Mouse (Mus musculus) hindbrain, embryonic 16.5 days (tissue): ENCODE data around the gene Psmb5. TPM values are rescaled to one million over a fixed set of nuclear protein-coding genes. Genes with fewer than 3 reads are reported as not detected.
A peak's percentile ranks its signal among the peaks of the same experiment; 100 is the strongest.

Experiments used
- ATAC-seq: fragments of 200-750 bp; cut with Nextera tagmentation; 2 replicates; pipeline ENCODE4 v1.8.0; 2017; ENCODE audit warnings: moderate TSS enrichment, moderate library complexity
- H3K27ac ChIP-seq: fragments of 300-500 bp; sonication (generic); 2 replicates; pipeline ENCODE4 v1.5.1; 2014; ENCODE audit warnings: low read depth, mild to moderate bottlenecking, control low read depth, low read length, moderate library complexity
- H3K27me3 ChIP-seq: fragments of 300-500 bp; sonication (generic); replicated peaks from 2 replicates; pipeline ENCODE4 v1.6.1; 2014; ENCODE audit warnings: low read length; ENCODE audit not compliant: control insufficient read depth, insufficient read depth
- H3K36me3 ChIP-seq: fragments of 300-500 bp; sonication (generic); 2 replicates; pipeline ENCODE4 v1.6.1; 2014; ENCODE audit warnings: mild to moderate bottlenecking, low read length, moderate library complexity, mixed read lengths; ENCODE audit not compliant: control insufficient read depth, insufficient read depth
- H3K4me1 ChIP-seq: fragments of 300-500 bp; sonication (generic); 2 replicates; pipeline ENCODE4 v1.6.1; 2014; ENCODE audit warnings: low read depth, low read length; ENCODE audit not compliant: control insufficient read depth, insufficient read depth
- H3K4me2 ChIP-seq: fragments of 300-500 bp; sonication (generic); 2 replicates; pipeline ENCODE4 v1.6.1; 2014; ENCODE audit warnings: mild to moderate bottlenecking, low read length, control low read depth, moderate library complexity
- H3K4me3 ChIP-seq: fragments of 300-500 bp; sonication (generic); 2 replicates; pipeline ENCODE4 v1.5.1; 2014; ENCODE audit warnings: mild to moderate bottlenecking, low read length, control low read depth, moderate library complexity
- H3K9ac ChIP-seq: fragments of 300-500 bp; sonication (generic); 2 replicates; pipeline ENCODE4 v1.6.1; 2014; ENCODE audit warnings: low read depth, mild to moderate bottlenecking, control low read depth, low read length, moderate library complexity
- H3K9me3 ChIP-seq: fragments of 300-500 bp; sonication (generic); 2 replicates; pipeline ENCODE4 v1.6.1; 2014; ENCODE audit warnings: mild to moderate bottlenecking, low read length, moderate library complexity; ENCODE audit not compliant: control insufficient read depth
- WGBS: fragments of 180-500 bp; shearing (Covaris S2); extraction: QIAGEN DNeasy Blood & Tissue Kit; methylation state at CpG from one replicate; pipeline ENCODE4 v1.1.7; 2014; 5-methylcytosine and 5-hydroxymethylcytosine counted together
- polyA plus RNA-seq: library from polyadenylated mRNA; unstranded; fragments of >200 nt; fragmentation: Nextera tagmentation; extraction: Ambion mirVana; gene quantifications from 2 replicates; pipeline ENCODE4 v1.2.1, GENCODE M21; 2015

The Psmb5 gene
- polyA plus RNA-seq, 1 experiment from 2014 or later: 467 TPM

- no peak for ATAC-seq
Observed at GRCm38 (mm10) chr14:54636954-54637353, 19.1 kb upstream of the Psmb5 start.

GRCm38 (mm10) chr14:54634182-54634581 lies 16.4 kb upstream of the Psmb5 start:
- Histone ChIP-seq H3K4me2 (no peak overlapping the region), H3K36me3 (peaks cover 26% of the 10 kb centered on the region), H3K9ac (no peak overlapping the region), H3K27me3 (no peaks in the 10 kb centered on the region), H3K9me3 (no peaks in the 10 kb centered on the region), H3K27ac (no peak overlapping the region), H3K4me3 (no peak overlapping the region), H3K4me1 (peaks cover under 1% of the 10 kb centered on the region)
- 87% methylated on average over 4 of the region's 4 CpGs for WGBS
- no peak for ATAC-seq

More at GRCm38 (mm10) chr14:54636954-54637353, 19.1 kb upstream of the Psmb5 start:
- Histone ChIP-seq H3K36me3 (peaks cover 24% of the 10 kb centered on the region), H3K4me2 (no peak overlapping the region), H3K27ac (no peak overlapping the region), H3K4me1 (peaks cover 10% of the 10 kb centered on the region), H3K9ac (no peak overlapping the region), H3K9me3 (no peaks in the 10 kb centered on the region), H3K27me3 (no peaks in the 10 kb centered on the region), H3K4me3 (no peak overlapping the region)
- WGBS: 49% methylated on average over 8 of the region's 8 CpGs

DNA sequence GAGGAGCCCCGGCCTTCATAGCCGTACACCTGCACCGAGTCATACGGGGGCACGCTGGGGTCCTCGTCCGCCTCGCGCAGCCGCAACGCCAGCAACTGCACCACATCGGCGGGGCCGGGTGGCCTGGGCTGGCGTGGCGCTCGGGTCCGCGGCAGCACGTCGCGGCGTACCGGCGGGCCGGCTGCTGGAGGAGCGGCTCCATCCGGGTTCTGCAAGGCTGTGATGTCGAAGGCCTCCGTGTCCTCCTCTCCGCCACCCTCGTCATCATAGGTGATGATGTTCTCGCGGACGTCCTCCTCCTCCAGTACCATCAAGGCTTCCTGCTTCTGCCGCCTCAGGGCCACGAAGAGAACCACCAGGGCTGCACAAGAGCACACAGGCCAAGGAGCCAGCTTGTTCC lies 14.4 kb upstream of the Psmb5 start:
- WGBS: 97% methylated on average over 33 of the region's 37 CpGs
- Histone ChIP-seq H3K9ac (no peak overlapping the region), H3K27ac (no peak overlapping the region), H3K27me3 (no peaks in the 10 kb centered on the region), H3K4me2 (no peak overlapping the region), H3K36me3 (peaks cover 26% of the 10 kb centered on the region), H3K9me3 (no peaks in the 10 kb centered on the region), H3K4me1 (no peaks in the 10 kb centered on the region), H3K4me3 (no peak overlapping the region)
- ATAC-seq: no peak

DNA sequence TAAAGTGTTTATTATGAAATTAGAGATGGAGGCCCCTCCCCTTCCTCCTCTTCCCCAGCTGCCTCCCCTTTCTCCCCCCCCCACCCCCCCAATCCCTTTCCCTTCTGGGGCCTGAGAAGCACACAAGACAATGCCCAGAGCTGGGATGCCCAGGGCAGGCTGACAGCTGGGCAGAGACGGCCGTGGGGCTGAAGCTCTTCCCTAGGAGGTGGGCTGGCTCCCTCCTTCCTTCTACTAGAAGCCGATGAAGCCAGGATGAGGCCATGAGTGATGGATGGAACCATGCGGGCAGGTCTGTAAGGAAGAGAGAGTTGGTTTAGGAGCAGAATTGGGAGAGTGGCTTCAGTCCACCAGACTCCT lies 13.4 kb upstream of the Psmb5 start:
- Histone ChIP-seq H3K27ac (no peak overlapping the region; the same call in 1 of the 2 replicates), H3K27me3 (no peaks in the 10 kb centered on the region), H3K9me3 (no peaks in the 10 kb centered on the region), H3K4me3 (no peak overlapping the region), H3K36me3 (peaks cover 17% of the 10 kb centered on the region), H3K4me1 (no peaks in the 10 kb centered on the region), H3K4me2 (no peak overlapping the region), H3K9ac (no peak overlapping the region)
- WGBS: 47% methylated on average over 4 of the region's 4 CpGs
- 0 out of 2 replicates have a peak, but pooled peaks have one; percentile 10 for ATAC-seq

DNA sequence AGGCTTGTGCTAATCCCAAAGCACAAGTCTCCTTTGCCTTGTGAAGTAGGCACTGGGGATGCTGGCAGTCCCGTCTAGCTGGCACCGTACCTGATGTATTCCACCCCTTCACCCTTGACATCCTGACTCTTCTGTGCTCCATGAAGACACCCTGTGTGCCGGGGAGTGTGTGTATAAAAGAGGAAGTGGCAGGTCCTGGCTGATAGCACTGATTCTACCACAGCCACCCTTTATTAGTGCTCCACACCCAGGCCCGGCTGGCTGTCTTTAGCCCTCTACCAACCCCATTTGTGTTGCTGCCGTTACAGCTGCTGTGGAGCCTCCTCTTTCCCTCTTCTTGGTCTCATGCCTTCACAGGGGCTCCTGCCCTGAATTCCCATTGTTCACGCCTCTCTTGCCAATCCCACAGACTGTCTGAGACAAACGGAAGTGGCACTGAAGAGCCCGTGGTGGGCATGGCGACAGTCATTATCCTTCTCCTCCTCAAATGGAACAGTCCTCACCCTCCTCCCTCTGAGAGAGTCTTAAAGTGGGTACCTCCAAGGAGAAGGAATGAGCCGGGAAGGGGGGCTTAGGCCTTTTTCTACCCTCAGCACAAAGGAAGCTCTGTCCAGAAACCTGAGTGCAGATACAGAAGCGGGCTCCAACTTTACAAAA lies 12.9 kb upstream of the Psmb5 start:
- Histone ChIP-seq H3K9ac (no peak overlapping the region), H3K36me3 (peaks cover 12% of the 10 kb centered on the region), H3K4me3 (no peak overlapping the region), H3K27me3 (no peaks in the 10 kb centered on the region), H3K4me1 (no peaks in the 10 kb centered on the region), H3K9me3 (no peaks in the 10 kb centered on the region), H3K4me2 (no peak overlapping the region), H3K27ac (no peak overlapping the region; the same call in 1 of the 2 replicates)
- 70% methylated on average over 11 of the region's 11 CpGs for WGBS
- ATAC-seq: peak; percentile 58

DNA sequence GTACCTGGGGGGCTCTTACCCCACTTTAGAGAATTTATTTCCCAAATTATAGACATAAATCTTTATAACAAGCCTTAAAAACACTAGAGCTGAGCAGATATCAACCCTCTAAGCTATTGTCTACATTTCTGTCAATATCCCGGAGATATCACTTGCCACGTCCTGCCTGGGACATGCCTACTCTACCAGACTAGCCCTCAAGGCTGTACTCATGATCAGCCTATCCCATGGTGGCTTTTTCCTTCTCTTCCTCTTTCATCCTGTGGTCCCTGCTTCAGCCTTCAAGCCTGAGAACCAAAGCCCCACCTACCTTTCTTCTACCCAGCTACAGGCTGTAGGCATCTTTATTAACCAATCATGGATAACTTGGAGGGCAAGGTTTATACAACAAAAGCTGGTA lies 12.0 kb upstream of the Psmb5 start:
- no peaks in the 10 kb centered on the region for H3K27me3 ChIP-seq

GRCm38 (mm10) chr14:54628103-54628502 lies 10.3 kb upstream of the Psmb5 start:
- ATAC-seq: no peak
- Histone ChIP-seq H3K4me3 (no peak overlapping the region), H3K27me3 (no peaks in the 10 kb centered on the region), H3K36me3 (peaks cover 10% of the 10 kb centered on the region), H3K27ac (no peak overlapping the region), H3K4me2 (no peak overlapping the region), H3K9me3 (no peaks in the 10 kb centered on the region), H3K9ac (no peak overlapping the region), H3K4me1 (no peaks in the 10 kb centered on the region)
- 75% methylated on average over 5 of the region's 5 CpGs for WGBS

More for the DNA sequence above, 12.0 kb upstream of the Psmb5 start:
- WGBS: 92% methylated on average over 2 of the region's 2 CpGs
- Histone ChIP-seq H3K27ac (no peak overlapping the region), H3K4me1 (no peaks in the 10 kb centered on the region), H3K4me3 (no peak overlapping the region), H3K9me3 (no peaks in the 10 kb centered on the region), H3K4me2 (no peak overlapping the region), H3K36me3 (peaks cover 11% of the 10 kb centered on the region), H3K9ac (no peak overlapping the region)
- no peak for ATAC-seq

DNA sequence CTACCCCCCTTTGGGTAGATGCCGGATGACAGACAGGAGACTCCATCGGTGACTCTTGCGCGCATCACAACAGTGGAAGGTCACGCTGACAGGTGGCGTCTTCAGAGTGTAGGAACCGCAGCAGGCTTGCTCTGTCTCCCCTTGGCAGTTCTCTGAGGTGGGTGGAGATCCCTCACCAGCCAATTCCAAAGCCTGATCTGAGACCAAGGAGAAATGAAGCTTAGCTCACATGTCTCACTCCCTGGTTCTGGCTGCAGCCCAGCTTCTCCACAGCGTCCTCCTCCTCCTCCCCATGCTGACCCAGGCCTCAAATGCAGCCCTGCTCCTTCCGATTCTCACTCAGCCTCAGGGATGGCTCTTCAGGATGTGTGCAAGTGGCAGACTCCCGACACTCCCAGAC lies 7.2 kb upstream of the Psmb5 start:
- H3K36me3 ChIP-seq: no peaks in the 10 kb centered on the region
- no peaks in the 10 kb centered on the region for H3K9me3 ChIP-seq
- no peak overlapping the region for H3K4me3 ChIP-seq
- 68% methylated on average over 10 of the region's 10 CpGs for WGBS
- peak; percentile 19; the same call in 1 of the 2 replicates for ATAC-seq
- H3K27ac ChIP-seq: no peak overlapping the region
- H3K4me1 ChIP-seq: no peaks in the 10 kb centered on the region
- H3K4me2 ChIP-seq: no peak overlapping the region
- no peak overlapping the region for H3K9ac ChIP-seq
- no peaks in the 10 kb centered on the region for H3K27me3 ChIP-seq

- Histone ChIP-seq H3K4me1 (no peaks in the 10 kb centered on the region), H3K4me2 (no peak overlapping the region), H3K9ac (no peak overlapping the region), H3K9me3 (no peaks in the 10 kb centered on the region), H3K27ac (no peak overlapping the region), H3K4me3 (no peak overlapping the region), H3K27me3 (no peaks in the 10 kb centered on the region), H3K36me3 (no peaks in the 10 kb centered on the region)
- WGBS: 89% methylated on average over 6 of the region's 6 CpGs
- no peak for ATAC-seq
Observed at GRCm38 (mm10) chr14:54623334-54623733, 5.5 kb upstream of the Psmb5 start.
